Mouse (Mus musculus): ENCODE results near the gene CN725425.

GRCm38 (mm10) chr15:91165021-91165420, 34.3 kb upstream of the CN725425 start:
- TF ChIP-seq MAX (IDR thresholded peaks at IDR 0.05; ENCODE audit: low read length) (no peak), RCOR1 (conservative IDR thresholded peaks at IDR 0.05; ENCODE audit: low read depth, low read length) (no peak), CTCF (conservative IDR thresholded peaks at IDR 0.05 in 1 of 2, IDR thresholded peaks at IDR 0.05 in 1 of 2; ENCODE audit: low read depth in 2 of 2, low read length in 2 of 2) (no peak), POLR2A (IDR thresholded peaks at IDR 0.05; ENCODE audit: low read depth, low read length) (no peak), CHD2 (IDR thresholded peaks at IDR 0.05; ENCODE audit: low read length) (no peak), ZC3H11A (IDR thresholded peaks at IDR 0.05; ENCODE audit: low read depth, low read length) (no peak), NRF1 (IDR thresholded peaks at IDR 0.05; ENCODE audit: low read depth, low read length) (no peak), EP300 (IDR thresholded peaks at IDR 0.05; ENCODE audit: low read length) (no peak)
